Mouse (Mus musculus) hindbrain, embryonic 10.5 days (tissue): ENCODE data around the gene Ndufa7. TPM values are rescaled to one million over a fixed set of nuclear protein-coding genes. Genes with fewer than 3 reads are reported as not detected.
"Not testable (repeated sequence)": the region's sequence is repeated elsewhere in the genome, so short reads cannot be mapped to it uniquely, and the experiment has no call there.

Experiments
- DNase-seq: peaks from one replicate; pipeline ENCODE4 v3.0.0-alpha.2; 2017; ENCODE audit warnings: low spot score
- H3K27ac ChIP-seq: fragments of 300-500 bp; sonication (generic); 2 replicates; pipeline ENCODE4 v1.5.1; 2016; ENCODE audit warnings: mild to moderate bottlenecking, moderate library complexity
- H3K27me3 ChIP-seq: fragments of 300-500 bp; sonication (generic); 2 replicates; pipeline ENCODE4 v1.6.1; 2016; ENCODE audit warnings: mild to moderate bottlenecking; ENCODE audit not compliant: poor library complexity, insufficient read depth, severe bottlenecking
- H3K36me3 ChIP-seq: fragments of 300-500 bp; sonication (generic); 2 replicates; pipeline ENCODE4 v1.6.1; 2016; ENCODE audit warnings: mild to moderate bottlenecking, moderate library complexity
- H3K4me1 ChIP-seq: fragments of 300-500 bp; sonication (generic); replicated peaks from 2 replicates; pipeline ENCODE4 v1.6.1; 2016; ENCODE audit warnings: mild to moderate bottlenecking
- H3K4me3 ChIP-seq: fragments of 300-500 bp; sonication (generic); 2 replicates; pipeline ENCODE4 v1.5.1; 2016; ENCODE audit warnings: mild to moderate bottlenecking, moderate library complexity
- H3K9me3 ChIP-seq: fragments of 300-500 bp; sonication (generic); 2 replicates; pipeline ENCODE4 v1.6.1; 2016; ENCODE audit warnings: mild to moderate bottlenecking, moderate library complexity
- WGBS: fragments of 180-500 bp; shearing (Covaris S2); methylation state at CpG from one replicate; pipeline ENCODE4 v1.1.7; 2016; 5-methylcytosine and 5-hydroxymethylcytosine counted together
- polyA plus RNA-seq: library from polyadenylated mRNA; unstranded; fragments of >200 nt; fragmentation: Nextera tagmentation; extraction: Ambion mirVana; gene quantifications from 2 replicates; pipeline ENCODE4 v1.2.1, GENCODE M21; 2016

The Ndufa7 gene
- polyA plus RNA-seq, 1 experiment from 2014 or later = 544 TPM

GRCm38 (mm10) chr17:33848139-33848538 lies 23.8 kb downstream of the Ndufa7 start:
- Histone ChIP-seq H3K27ac (no peak overlapping the region), H3K27me3 (no peaks in the 10 kb centered on the region), H3K4me3 (no peak overlapping the region), H3K36me3 (peaks cover 43% of the 10 kb centered on the region), H3K4me1 (peaks cover 15% of the 10 kb centered on the region), H3K9me3 (no peaks in the 10 kb centered on the region)
- DNase-seq = no peak
- WGBS = 89% methylated on average over 8 of the region's 8 CpGs

GRCm38 (mm10) chr17:33851331-33851730 lies 27.0 kb downstream of the Ndufa7 start:
- no peak overlapping the region for H3K27ac ChIP-seq
- H3K4me1 ChIP-seq = no peaks in the 10 kb centered on the region
- no peaks in the 10 kb centered on the region for H3K9me3 ChIP-seq
- H3K27me3 ChIP-seq = no peaks in the 10 kb centered on the region
- H3K36me3 ChIP-seq = peaks cover 39% of the 10 kb centered on the region
- DNase-seq = no peak
- H3K4me3 ChIP-seq = no peak overlapping the region
- 78% methylated on average over 1 of the region's 1 CpGs for WGBS

GRCm38 (mm10) chr17:33857816-33858215 lies 33.4 kb downstream of the Ndufa7 start:
- WGBS = 63% methylated on average over 4 of the region's 4 CpGs
- Histone ChIP-seq H3K27ac (no peak overlapping the region), H3K9me3 (peaks cover 6% of the 10 kb centered on the region; the same call in 1 of the 2 replicates), H3K36me3 (no peaks in the 10 kb centered on the region), H3K27me3 (no peaks in the 10 kb centered on the region), H3K4me3 (no peak overlapping the region), H3K4me1 (no peaks in the 10 kb centered on the region)
- no peak for DNase-seq

- H3K9me3 ChIP-seq = no peaks in the 10 kb centered on the region
- no peaks in the 10 kb centered on the region for H3K27me3 ChIP-seq
- 49% methylated on average over 9 of the region's 9 CpGs for WGBS
- no peak overlapping the region for H3K4me3 ChIP-seq
- peak overlapping the region; percentile 59; the same call in 1 of the 2 replicates for H3K27ac ChIP-seq
- peaks cover 13% of the 10 kb centered on the region for H3K4me1 ChIP-seq
- H3K36me3 ChIP-seq = no peaks in the 10 kb centered on the region
- peak; percentile 47 for DNase-seq
These were observed 41.1 kb downstream of the Ndufa7 start for GRCm38 (mm10) chr17:33865330-33866030.

GRCm38 (mm10) chr17:33873537-33873936 lies 49.2 kb downstream of the Ndufa7 start, which contains the start of gene Gm7029:
Gene Gm7029, plus strand, starts transcription at chr17:33873837.
- H3K4me1 ChIP-seq, H3K4me3 ChIP-seq, H3K9me3 ChIP-seq, H3K27me3 ChIP-seq, DNase-seq, H3K27ac ChIP-seq: not testable (repeated sequence)
- WGBS = 82% methylated on average over 5 of the region's 12 CpGs
- peaks cover 42% of the 10 kb centered on the region for H3K36me3 ChIP-seq

GRCm38 (mm10) chr17:33874411-33874810 lies 50.0 kb downstream of the Ndufa7 start:
- no peak for DNase-seq
- WGBS = 92% methylated on average over 10 of the region's 11 CpGs
- Histone ChIP-seq H3K9me3 (no peaks in the 10 kb centered on the region), H3K36me3 (peaks cover 51% of the 10 kb centered on the region), H3K4me1 (no peaks in the 10 kb centered on the region), H3K4me3 (no peak overlapping the region), H3K27ac (no peak overlapping the region), H3K27me3 (no peaks in the 10 kb centered on the region)

- DNase-seq, H3K4me3 ChIP-seq, H3K27ac ChIP-seq, H3K4me1 ChIP-seq, H3K27me3 ChIP-seq, H3K9me3 ChIP-seq: not testable (repeated sequence)
- peaks cover 64% of the 10 kb centered on the region for H3K36me3 ChIP-seq
- 85% methylated on average over 5 of the region's 5 CpGs for WGBS
These were observed 51.4 kb downstream of the Ndufa7 start for GRCm38 (mm10) chr17:33875797-33876196.

GRCm38 (mm10) chr17:33884320-33884719 lies 59.9 kb downstream of the Ndufa7 start:
- Histone ChIP-seq H3K36me3 (peaks cover 74% of the 10 kb centered on the region), H3K4me1 (peaks cover 17% of the 10 kb centered on the region)
- DNase-seq, H3K4me3 ChIP-seq, H3K27ac ChIP-seq, H3K9me3 ChIP-seq, H3K27me3 ChIP-seq: not testable (repeated sequence)
- WGBS = 90% methylated on average over 10 of the region's 11 CpGs

- Histone ChIP-seq H3K36me3 (peaks cover 42% of the 10 kb centered on the region), H3K4me1 (peaks cover 18% of the 10 kb centered on the region)
- H3K9me3 ChIP-seq, H3K4me3 ChIP-seq, H3K27ac ChIP-seq, H3K27me3 ChIP-seq, DNase-seq: not testable (repeated sequence)
- 85% methylated on average over 2 of the region's 2 CpGs for WGBS
These were observed 63.4 kb downstream of the Ndufa7 start for GRCm38 (mm10) chr17:33887802-33888201.

Other genes with a start within 250 kb of the Ndufa7 start
- 55.3 and 64.5 TPM in 2 replicates for gene Zfp414, start 195.5 kb upstream of the Ndufa7 start, polyA plus RNA-seq
- gene Pram1, start 186.5 kb upstream of the Ndufa7 start, polyA plus RNA-seq = 0.31 and 0.75 TPM in 2 replicates
- gene Hnrnpm, start 137.7 kb upstream of the Ndufa7 start, polyA plus RNA-seq = 317 and 482 TPM in 2 replicates
- 36.7 and 45.4 TPM in 2 replicates for gene March2, start 105.9 kb upstream of the Ndufa7 start, polyA plus RNA-seq
- 367 and 495 TPM in 2 replicates for gene Rab11b, start 64.0 kb upstream of the Ndufa7 start, polyA plus RNA-seq
- 23.4 and 25.9 TPM in 2 replicates for gene Angptl4, start 42.7 kb upstream of the Ndufa7 start, polyA plus RNA-seq
- gene Kank3, start 14.1 kb upstream of the Ndufa7 start, polyA plus RNA-seq = 26.2 and 28.5 TPM in 2 replicates
- 712 and 835 TPM in 2 replicates for gene Rps28, start within 50 bp of the Ndufa7 start, polyA plus RNA-seq
- 87.7 and 91.8 TPM in 2 replicates for gene Cd320, start 18.5 kb downstream of the Ndufa7 start, polyA plus RNA-seq
- gene Gm7029, start 49.3 kb downstream of the Ndufa7 start, polyA plus RNA-seq = not detected in 2 replicates
- gene Kifc1, start 66.1 kb downstream of the Ndufa7 start, polyA plus RNA-seq = 6.3 and 7.1 TPM in 2 replicates
- gene Platr17, start 80.6 kb downstream of the Ndufa7 start, polyA plus RNA-seq = 0.34 and 0.41 TPM in 2 replicates
- 73.1 and 82.8 TPM in 2 replicates for gene Daxx, start 84.8 kb downstream of the Ndufa7 start, polyA plus RNA-seq
- gene Tapbp, start 91.3 kb downstream of the Ndufa7 start, polyA plus RNA-seq = 14.5 and 17.2 TPM in 2 replicates
- gene Zbtb22, start 91.3 kb downstream of the Ndufa7 start, polyA plus RNA-seq = 23.0 and 24.0 TPM in 2 replicates
- gene Rgl2, start 105.0 kb downstream of the Ndufa7 start, polyA plus RNA-seq = 45.2 and 55.7 TPM in 2 replicates
- gene Pfdn6, start 115.8 kb downstream of the Ndufa7 start, polyA plus RNA-seq = 228 TPM in 2 replicates
- gene Wdr46, start 116.1 kb downstream of the Ndufa7 start, polyA plus RNA-seq = 47.0 and 51.8 TPM in 2 replicates
- gene B3galt4, start 126.9 kb downstream of the Ndufa7 start, polyA plus RNA-seq = 4.3 and 6.5 TPM in 2 replicates
- 55.0 and 63.9 TPM in 2 replicates for gene Vps52, start 131.2 kb downstream of the Ndufa7 start, polyA plus RNA-seq
- 1,286 and 1,579 TPM in 2 replicates for gene Rps18, start 131.4 kb downstream of the Ndufa7 start, polyA plus RNA-seq
- 27.1 and 30.9 TPM in 2 replicates for gene H2-K1, start 175.8 kb downstream of the Ndufa7 start, polyA plus RNA-seq
- 12.3 and 17.3 TPM in 2 replicates for gene Ring1, start 200.1 kb downstream of the Ndufa7 start, polyA plus RNA-seq
- gene H2-Ke6, start 203.5 kb downstream of the Ndufa7 start, polyA plus RNA-seq = 65.5 and 73.0 TPM in 2 replicates
- gene Slc39a7, start 207.1 kb downstream of the Ndufa7 start, polyA plus RNA-seq = 188 and 197 TPM in 2 replicates
- gene Rxrb, start 207.2 kb downstream of the Ndufa7 start, polyA plus RNA-seq = 49.1 and 56.4 TPM in 2 replicates
- gene Col11a2, start 214.9 kb downstream of the Ndufa7 start, polyA plus RNA-seq = 0.99 and 1.7 TPM in 2 replicates